Mouse (Mus musculus) midbrain, embryonic 15.5 days (tissue): ENCODE data around the gene Gm7347. TPM values are rescaled to one million over a fixed set of nuclear protein-coding genes. Genes with fewer than 3 reads are reported as not detected.

Experiments used
- polyA plus RNA-seq: library from polyadenylated mRNA; unstranded; fragments of >200 nt; fragmentation: Nextera tagmentation; extraction: Ambion mirVana; gene quantifications from 2 replicates; pipeline ENCODE4 v1.2.1, GENCODE M21; 2015

Gene Gm7347
- polyA plus RNA-seq, 1 experiment from 2014 or later: 0.19 TPM

Other genes starting within 250 kb of the Gm7347 start
- gene Gm21663, start 116.2 kb downstream of the Gm7347 start, polyA plus RNA-seq: 0.08 and 0.09 TPM in 2 replicates
- gene Gm21671, start 104.2 kb downstream of the Gm7347 start, polyA plus RNA-seq: 0.12 and 0.27 TPM in 2 replicates
- 0.11 and 0.14 TPM in 2 replicates for gene Gm21680, start 85.9 kb downstream of the Gm7347 start, polyA plus RNA-seq
- gene Gm21698, start 69.9 kb downstream of the Gm7347 start, polyA plus RNA-seq: 0.09 and 0.46 TPM in 2 replicates
- 0.18 and 0.70 TPM in 2 replicates for gene Gm1979, start 53.8 kb downstream of the Gm7347 start, polyA plus RNA-seq
- gene Gm5862, start 35.7 kb downstream of the Gm7347 start, polyA plus RNA-seq: not detected in 2 replicates
- gene Speer4a, start 19.0 kb downstream of the Gm7347 start, polyA plus RNA-seq: 0.17 and 0.23 TPM in 2 replicates
- gene Gm10471, start 30.7 kb upstream of the Gm7347 start, polyA plus RNA-seq: 0.05 TPM in 1 of 2 replicates, not detected in the other
- 0.14 and 0.15 TPM in 2 replicates for gene 5031410I06Rik, start 46.8 kb upstream of the Gm7347 start, polyA plus RNA-seq
- gene Gm10220, start 62.8 kb upstream of the Gm7347 start, polyA plus RNA-seq: 0.15 and 0.23 TPM in 2 replicates
- 0.18 and 0.46 TPM in 2 replicates for gene Gm7361, start 199.1 kb upstream of the Gm7347 start, polyA plus RNA-seq